Mouse (Mus musculus) intestine, embryonic 14.5 days (tissue): Measurements from ENCODE around the gene Ddx39b. TPM values are rescaled to one million over a fixed set of nuclear protein-coding genes. Genes with fewer than 3 reads are reported as not detected.

Experiments
- ATAC-seq: fragments of 200-750 bp; cut with Nextera tagmentation; replicated peaks from 2 replicates; pipeline ENCODE4 v1.8.0; 2017; ENCODE audit warnings: low read depth, moderate number of reproducible peaks, moderate TSS enrichment, moderate library complexity; ENCODE audit not compliant: low FRiP score, low TSS enrichment
- DNase-seq: peaks from one replicate; pipeline ENCODE4 v3.0.0-alpha.2; 2018; ENCODE audit warnings: low spot score
- H3K27ac ChIP-seq: fragments of 300-500 bp; sonication (generic); 2 replicates; pipeline ENCODE4 v1.5.1; 2014; ENCODE audit warnings: low read depth, mild to moderate bottlenecking, control low read depth
- H3K27me3 ChIP-seq: fragments of 300-500 bp; sonication (generic); replicated peaks from 2 replicates; pipeline ENCODE4 v1.6.1; 2014; ENCODE audit warnings: low read length, control low read depth; ENCODE audit not compliant: control insufficient read depth, insufficient read depth
- H3K36me3 ChIP-seq: fragments of 300-500 bp; sonication (generic); 2 replicates; pipeline ENCODE4 v1.6.1; 2014; ENCODE audit warnings: low read length, control low read depth; ENCODE audit not compliant: control insufficient read depth, insufficient read depth
- H3K4me1 ChIP-seq: fragments of 300-500 bp; sonication (generic); replicated peaks from 2 replicates; pipeline ENCODE4 v1.6.1; 2014; ENCODE audit warnings: low read length, control low read depth, mixed read lengths; ENCODE audit not compliant: control insufficient read depth, insufficient read depth
- H3K4me2 ChIP-seq: fragments of 300-500 bp; sonication (generic); 2 replicates; pipeline ENCODE4 v1.6.1; 2014; ENCODE audit warnings: low read length
- H3K4me3 ChIP-seq: fragments of 300-500 bp; sonication (generic); 2 replicates; pipeline ENCODE4 v1.5.1; 2014; ENCODE audit warnings: low read depth, low read length, control low read depth, mixed read lengths
- H3K9ac ChIP-seq: fragments of 300-500 bp; sonication (generic); 2 replicates; pipeline ENCODE4 v1.6.1; 2014; ENCODE audit warnings: mild to moderate bottlenecking, low read length
- H3K9me3 ChIP-seq: fragments of 300-500 bp; sonication (generic); 2 replicates; pipeline ENCODE4 v1.6.1; 2016; ENCODE audit warnings: low read length, control low read depth; ENCODE audit not compliant: control insufficient read depth
- WGBS: fragments of 180-500 bp; shearing (Covaris S2); extraction: QIAGEN DNeasy Blood & Tissue Kit; methylation state at CpG from one replicate; pipeline ENCODE4 v1.1.7; 2014; 5-methylcytosine and 5-hydroxymethylcytosine counted together
- polyA plus RNA-seq: library from polyadenylated mRNA; unstranded; fragments of >200 nt; fragmentation: Nextera tagmentation; extraction: Ambion mirVana; gene quantifications from 2 replicates; pipeline ENCODE4 v1.2.1, GENCODE M21; 2014

Ddx39b gene
- polyA plus RNA-seq, 1 experiment from 2014 or later, result 458 TPM

DNA sequence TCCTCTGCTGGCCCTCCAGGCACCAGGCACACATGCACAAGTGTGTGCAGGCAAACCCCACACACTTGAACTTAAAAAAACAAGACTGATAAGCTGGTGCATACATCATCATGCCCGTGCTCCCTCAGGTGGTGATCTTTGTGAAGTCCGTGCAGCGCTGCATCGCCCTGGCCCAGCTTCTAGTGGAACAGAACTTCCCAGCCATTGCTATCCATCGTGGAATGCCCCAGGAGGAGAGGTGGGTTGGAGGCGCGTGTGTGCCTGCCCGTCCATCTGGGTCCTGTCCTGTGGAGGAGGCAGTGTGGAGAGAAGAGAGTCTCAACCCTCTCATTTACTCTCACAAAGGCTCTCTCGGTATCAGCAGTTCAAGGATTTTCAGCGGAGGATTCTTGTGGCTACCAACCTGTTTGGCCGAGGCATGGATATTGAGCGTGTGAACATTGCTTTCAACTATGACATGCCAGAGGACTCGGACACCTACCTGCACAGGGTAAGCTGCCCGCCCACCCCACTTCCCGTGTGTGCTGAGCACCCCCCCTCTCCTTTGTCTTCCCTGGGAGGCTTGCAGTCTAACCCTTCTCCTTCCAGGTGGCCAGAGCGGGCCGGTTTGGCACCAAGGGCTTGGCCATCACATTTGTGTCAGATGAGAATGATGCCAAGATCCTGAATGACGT is 11.2 kb downstream of the Ddx39b start:
- H3K4me2 ChIP-seq, result no peak overlapping the region
- DNase-seq (peak; percentile 59), ATAC-seq (no peak)
- no peaks in the 10 kb centered on the region for H3K9me3 ChIP-seq
- no peak overlapping the region for H3K9ac ChIP-seq
- H3K27ac ChIP-seq, result no peak overlapping the region
- H3K36me3 ChIP-seq, result peaks cover 64% of the 10 kb centered on the region
- no peak overlapping the region for H3K4me3 ChIP-seq
- no peaks in the 10 kb centered on the region for H3K4me1 ChIP-seq
- 79% methylated on average over 18 of the region's 18 CpGs for WGBS
- H3K27me3 ChIP-seq, result no peaks in the 10 kb centered on the region

DNA sequence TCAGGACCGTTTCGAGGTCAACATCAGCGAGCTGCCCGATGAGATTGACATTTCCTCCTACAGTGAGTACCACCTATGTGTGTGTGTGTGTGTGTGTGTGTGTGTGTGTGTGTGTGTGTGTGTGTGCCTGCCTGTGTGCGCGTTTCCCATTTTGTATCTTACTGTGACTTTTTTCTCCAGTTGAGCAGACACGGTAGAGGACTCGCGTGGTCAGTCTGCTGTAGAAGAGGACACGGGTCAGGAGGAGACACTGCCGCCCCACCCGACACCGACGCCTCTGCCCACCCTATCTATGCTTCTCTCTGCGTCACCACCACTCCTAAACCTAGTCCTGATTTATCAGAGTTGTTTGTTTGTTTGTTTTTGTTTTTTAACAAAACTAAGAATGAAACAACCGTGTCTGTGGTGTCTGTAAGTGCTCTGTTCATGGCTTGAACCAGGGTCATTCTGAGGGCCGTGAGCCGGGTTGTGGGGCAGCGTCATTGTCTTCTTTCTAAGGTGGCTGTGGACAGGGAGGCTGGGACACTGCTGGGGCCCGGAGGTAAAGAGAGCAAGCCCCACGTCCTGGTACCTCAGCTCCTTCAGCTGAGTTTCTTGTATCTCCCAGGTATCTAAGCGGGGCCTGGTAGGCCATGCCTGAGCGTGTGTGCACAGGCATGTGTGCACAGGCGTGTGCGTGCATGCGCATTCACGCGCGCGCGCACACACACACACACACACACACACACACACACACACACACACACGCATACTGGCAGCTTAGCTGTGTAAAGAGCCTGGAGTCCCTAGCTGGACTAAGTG is 11.9 kb downstream of the Ddx39b start:
- 85% methylated on average over 32 of the region's 32 CpGs for WGBS
- DNase-seq, result peak; percentile 58
- Histone ChIP-seq H3K27ac (no peak overlapping the region), H3K4me1 (no peaks in the 10 kb centered on the region), H3K27me3 (no peaks in the 10 kb centered on the region), H3K9me3 (no peaks in the 10 kb centered on the region), H3K4me2 (no peak overlapping the region), H3K36me3 (peaks cover 57% of the 10 kb centered on the region), H3K4me3 (no peak overlapping the region), H3K9ac (no peak overlapping the region)
- no peak for ATAC-seq

DNA sequence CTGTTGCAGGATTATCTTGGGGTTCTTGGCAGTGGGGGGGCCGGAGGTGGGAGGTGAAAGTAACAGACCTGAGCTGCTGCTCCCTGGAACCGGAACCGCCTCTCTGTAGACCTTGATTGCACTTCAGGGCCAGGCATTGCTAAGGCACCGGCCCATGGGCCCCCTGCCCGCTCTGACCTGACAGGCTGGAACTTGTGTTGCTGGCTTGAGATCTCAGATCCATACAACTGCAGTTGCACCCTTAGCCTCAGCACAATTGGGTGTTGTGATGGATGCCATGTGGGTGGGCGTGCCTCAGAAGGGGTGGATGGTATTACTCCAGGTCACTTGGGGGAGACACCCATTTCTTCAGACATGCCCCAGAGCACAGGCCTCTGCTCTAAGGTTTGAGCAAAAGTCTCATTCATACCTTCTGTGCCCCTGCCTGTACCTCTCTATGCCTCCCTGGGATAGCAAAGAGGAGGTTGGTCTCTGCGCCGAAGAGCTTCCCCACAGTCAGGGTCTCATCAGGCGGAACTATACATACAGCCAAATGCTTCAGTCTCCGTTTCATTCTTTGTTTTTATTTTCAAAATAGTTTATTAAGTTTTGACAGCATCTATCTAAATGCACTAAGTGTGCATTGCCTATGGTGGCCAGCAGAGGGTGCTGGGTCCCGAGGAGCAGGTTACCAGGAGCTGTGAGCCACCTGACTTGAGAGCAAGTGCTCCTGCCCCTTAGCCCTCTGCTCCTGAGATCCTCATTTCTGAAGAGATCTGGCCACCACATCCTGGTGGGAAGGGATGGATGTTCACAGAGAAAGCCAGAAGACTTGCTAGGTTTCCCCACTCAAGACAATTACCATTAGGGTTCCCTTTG is 12.9 kb downstream of the Ddx39b start:
- H3K4me1 ChIP-seq, result no peaks in the 10 kb centered on the region
- H3K27me3 ChIP-seq, result no peaks in the 10 kb centered on the region
- H3K27ac ChIP-seq, result no peak overlapping the region
- ATAC-seq (peak; percentile 34), DNase-seq (peak; percentile 79)
- no peak overlapping the region for H3K9ac ChIP-seq
- 62% methylated on average over 11 of the region's 11 CpGs for WGBS
- H3K9me3 ChIP-seq, result no peaks in the 10 kb centered on the region
- no peak overlapping the region for H3K4me3 ChIP-seq
- peaks cover 47% of the 10 kb centered on the region for H3K36me3 ChIP-seq
- H3K4me2 ChIP-seq, result no peak overlapping the region

DNA sequence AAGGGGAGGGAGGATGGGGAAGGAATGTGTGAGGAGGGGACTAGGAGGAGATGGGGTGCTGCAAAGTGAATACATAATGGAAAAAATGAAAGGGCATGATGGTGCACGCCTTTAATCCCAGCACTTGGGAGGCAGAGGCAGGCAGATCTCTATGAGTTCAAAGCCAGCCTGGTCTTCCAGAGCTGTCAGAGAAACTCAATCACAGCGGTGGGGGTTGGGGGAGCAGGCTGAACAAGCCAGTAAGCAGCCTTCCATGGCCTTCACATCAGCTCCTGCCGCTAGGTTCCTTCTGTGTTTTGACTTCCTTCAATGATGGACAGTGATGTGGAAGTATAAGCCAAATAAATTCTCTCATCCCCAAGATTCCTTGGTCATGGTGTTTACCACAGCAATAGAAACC is 13.8 kb downstream of the Ddx39b start:
- H3K4me1 ChIP-seq, result no peaks in the 10 kb centered on the region
- ATAC-seq (no peak), DNase-seq (no peak)
- H3K9ac ChIP-seq, result no peak overlapping the region
- H3K27me3 ChIP-seq, result no peaks in the 10 kb centered on the region
- H3K4me2 ChIP-seq, result no peak overlapping the region
- 72% methylated on average over 3 of the region's 3 CpGs for WGBS
- H3K9me3 ChIP-seq, result no peaks in the 10 kb centered on the region
- H3K4me3 ChIP-seq, result no peak overlapping the region
- peaks cover 39% of the 10 kb centered on the region for H3K36me3 ChIP-seq
- H3K27ac ChIP-seq, result no peak overlapping the region

DNA sequence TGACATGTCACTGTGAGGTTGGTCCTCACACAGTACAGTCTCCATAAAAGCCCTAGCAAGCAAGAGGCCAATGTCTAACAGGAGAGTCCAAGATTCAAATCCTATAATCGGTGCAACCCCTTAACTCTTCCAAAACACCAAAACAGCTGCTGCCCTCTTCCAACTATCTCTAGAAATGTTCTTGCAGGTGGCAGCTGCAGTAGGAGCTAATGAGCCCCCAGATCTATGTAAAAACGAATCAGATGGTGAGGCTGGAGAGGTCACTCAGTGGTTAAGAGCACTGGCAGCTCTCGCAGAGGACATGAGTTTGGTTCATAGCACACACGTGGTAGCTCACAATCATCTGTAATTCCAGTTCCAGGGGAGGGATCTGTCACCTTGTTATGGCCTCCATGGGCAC is 14.2 kb downstream of the Ddx39b start:
- Histone ChIP-seq H3K4me1 (no peaks in the 10 kb centered on the region), H3K9ac (no peak overlapping the region), H3K27ac (no peak overlapping the region), H3K4me2 (no peak overlapping the region), H3K9me3 (no peaks in the 10 kb centered on the region), H3K4me3 (no peak overlapping the region), H3K36me3 (peaks cover 35% of the 10 kb centered on the region), H3K27me3 (no peaks in the 10 kb centered on the region)
- no peak for ATAC-seq
- DNase-seq, result no peak
- WGBS, result 59% methylated on average over 4 of the region's 4 CpGs

GRCm38 (mm10) chr17:35257378-35257777 is 15.8 kb downstream of the Ddx39b start:
- Histone ChIP-seq H3K27me3 (peaks cover 10% of the 10 kb centered on the region), H3K27ac (no peak overlapping the region), H3K9me3 (no peaks in the 10 kb centered on the region), H3K36me3 (peaks cover 19% of the 10 kb centered on the region), H3K4me2 (no peak overlapping the region), H3K4me3 (no peak overlapping the region), H3K9ac (no peak overlapping the region), H3K4me1 (no peaks in the 10 kb centered on the region)
- ATAC-seq, result no peak
- 48% methylated on average over 1 of the region's 1 CpGs for WGBS
- no peak for DNase-seq

DNA sequence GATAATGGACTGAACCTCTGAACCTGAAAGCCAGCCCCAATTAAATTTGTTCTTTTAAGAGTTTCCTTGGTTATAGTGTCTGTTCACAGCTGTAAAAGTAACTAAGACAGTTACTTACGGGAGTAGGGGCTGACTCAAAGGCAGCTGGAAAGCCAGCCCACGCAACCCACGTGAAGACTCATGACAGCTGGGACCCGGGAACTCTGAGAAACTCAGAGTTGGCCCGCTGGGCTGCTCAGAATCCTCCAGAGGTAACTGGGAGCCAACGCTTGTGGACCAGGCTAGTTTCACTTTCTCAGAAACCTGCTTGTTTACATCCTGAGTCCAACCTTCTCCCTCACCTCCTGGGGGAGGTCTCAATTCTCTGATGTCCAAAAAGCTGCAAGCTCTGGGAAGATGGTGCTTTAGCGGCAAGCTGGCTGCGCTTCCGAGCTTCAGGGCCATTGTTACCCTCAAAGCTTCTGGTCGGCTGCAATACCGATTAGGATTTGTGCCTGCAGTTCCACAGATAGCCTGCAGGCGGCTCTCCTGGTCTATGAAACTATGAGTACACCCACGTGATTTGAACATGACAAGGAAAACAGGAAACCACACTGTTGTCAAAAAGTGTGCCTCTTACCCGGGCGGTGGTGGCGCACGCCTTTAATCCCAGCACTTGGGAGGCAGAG is 16.4 kb downstream of the Ddx39b start:
- Histone ChIP-seq H3K9ac (no peak overlapping the region), H3K9me3 (no peaks in the 10 kb centered on the region), H3K4me2 (peak overlapping the region; percentile 38), H3K27ac (no peak overlapping the region), H3K36me3 (peaks cover 14% of the 10 kb centered on the region), H3K4me1 (no peaks in the 10 kb centered on the region), H3K27me3 (peaks cover 13% of the 10 kb centered on the region), H3K4me3 (0 out of 2 replicates have a peak overlapping the region, but pooled peaks have one; percentile 8)
- no peak for ATAC-seq
- WGBS, result 18% methylated on average over 17 of the region's 17 CpGs
- DNase-seq, result peak; percentile 87
